Mouse (Mus musculus) midbrain, postnatal 0 days (tissue): ENCODE measurements at regions not wholly inside any gene's neighbourhood (a gene's known extent, or its start where the extent isn't known, plus 50 kb on each side); places are given as distances from the start of the nearest gene placed in this dataset.

Experiments
- ATAC-seq: fragments of 200-750 bp; cut with Nextera tagmentation; 2 replicates; pipeline ENCODE4 v1.8.0; 2017; ENCODE audit warnings: moderate number of reproducible peaks, mild to moderate bottlenecking, moderate TSS enrichment, moderate library complexity; ENCODE audit not compliant: low FRiP score
- DNase-seq: peaks from one replicate; pipeline ENCODE4 v3.0.0-alpha.2; 2015; ENCODE audit warnings: low spot score
- H3K27ac ChIP-seq: fragments of 300-500 bp; sonication (generic); 2 replicates; pipeline ENCODE4 v1.5.1; 2014; ENCODE audit warnings: low read depth, mild to moderate bottlenecking, low read length, mixed read lengths
- H3K27me3 ChIP-seq: fragments of 300-500 bp; sonication (generic); 2 replicates; pipeline ENCODE4 v1.6.1; 2014; ENCODE audit warnings: low read length, control low read depth, mixed read lengths; ENCODE audit not compliant: insufficient read depth
- H3K36me3 ChIP-seq: fragments of 300-500 bp; sonication (generic); 2 replicates; pipeline ENCODE4 v1.6.1; 2014; ENCODE audit warnings: low read length, control low read depth, mixed read lengths; ENCODE audit not compliant: insufficient read depth
- H3K4me1 ChIP-seq: fragments of 300-500 bp; sonication (generic); 2 replicates; pipeline ENCODE4 v1.6.1; 2014; ENCODE audit warnings: mild to moderate bottlenecking, control low read depth, antibody characterized with exemption, low read length, mixed read lengths; ENCODE audit not compliant: insufficient read depth
- H3K4me2 ChIP-seq: fragments of 300-500 bp; sonication (generic); 2 replicates; pipeline ENCODE4 v1.6.1; 2014; ENCODE audit warnings: low read depth, mild to moderate bottlenecking, low read length, mixed read lengths; ENCODE audit not compliant: poor library complexity, severe bottlenecking
- H3K4me3 ChIP-seq: fragments of 300-500 bp; sonication (generic); 2 replicates; pipeline ENCODE4 v1.5.1; 2014; ENCODE audit warnings: low read depth, mild to moderate bottlenecking, low read length, moderate library complexity
- H3K9ac ChIP-seq: fragments of 300-500 bp; sonication (generic); replicated peaks from 2 replicates; pipeline ENCODE4 v1.6.1; 2014; ENCODE audit warnings: mild to moderate bottlenecking, low read length, moderate library complexity, mixed read lengths; ENCODE audit not compliant: poor library complexity, severe bottlenecking
- H3K9me3 ChIP-seq: fragments of 300-500 bp; sonication (generic); 2 replicates; pipeline ENCODE4 v1.6.1; 2016; ENCODE audit warnings: low read length, control low read depth
- CTCF ChIP-seq: IDR thresholded peaks from 2 replicates; pipeline ENCODE4 v1.5.1; 2016; ENCODE audit warnings: antibody characterized with exemption, mild to moderate bottlenecking
- WGBS: fragments of 180-500 bp; shearing (Covaris S2); extraction: QIAGEN DNeasy Blood & Tissue Kit; methylation state at CpG from one replicate; pipeline ENCODE4 v1.1.7; 2014; 5-methylcytosine and 5-hydroxymethylcytosine counted together

DNA sequence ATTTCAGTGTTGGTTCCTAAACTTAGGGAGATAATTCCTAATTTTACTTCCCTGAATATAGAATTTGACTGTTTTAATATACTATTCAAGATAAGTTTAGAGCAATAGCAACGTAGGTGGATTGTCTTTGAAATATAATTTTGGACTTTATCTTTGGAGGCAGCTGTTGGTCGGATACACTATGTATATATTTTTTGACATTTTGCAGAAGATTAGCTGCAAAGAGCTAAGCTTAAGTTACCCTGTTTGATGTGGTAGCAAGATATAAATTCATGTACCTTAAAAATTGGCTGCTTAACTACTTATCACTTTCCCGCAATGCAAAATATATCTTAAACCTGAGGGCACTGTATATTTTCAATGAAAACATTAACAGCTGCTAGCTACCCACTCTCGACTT, 1375.3 kb downstream of the Hace1 start:
- no peak for ATAC-seq
- Histone ChIP-seq H3K9me3 (no peaks in the 10 kb centered on the region), H3K4me3 (no peak overlapping the region), H3K4me2 (no peak overlapping the region), H3K4me1 (no peaks in the 10 kb centered on the region), H3K27me3 (no peaks in the 10 kb centered on the region), H3K36me3 (no peaks in the 10 kb centered on the region), H3K9ac (no peak overlapping the region), H3K27ac (no peak overlapping the region)
- no peak for DNase-seq
- TF ChIP-seq CTCF, result no peak
- WGBS, result 78% methylated on average over 4 of the region's 4 CpGs

DNA sequence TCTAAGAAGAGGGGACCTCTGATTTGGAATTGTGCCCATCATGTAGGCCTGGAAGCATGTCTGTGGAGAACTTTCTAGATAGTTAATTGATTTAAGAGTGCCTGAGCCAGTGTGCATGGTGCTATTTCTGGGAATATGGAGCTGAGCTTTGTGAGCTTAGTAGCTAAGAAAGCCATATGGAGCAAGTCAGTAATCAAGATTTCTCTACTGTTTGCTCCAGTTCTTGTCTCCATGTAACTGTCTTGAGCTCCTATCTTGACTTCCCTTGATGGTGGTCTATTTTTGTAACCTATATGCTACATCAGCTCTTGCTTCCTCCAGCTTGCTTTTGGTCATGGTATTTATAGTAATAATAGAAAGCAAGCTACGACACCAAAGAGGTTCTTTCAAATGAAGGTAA, 1377.1 kb downstream of the Hace1 start:
- no peak overlapping the region for H3K4me2 ChIP-seq
- H3K4me3 ChIP-seq, result no peak overlapping the region
- TF ChIP-seq CTCF, result no peak
- no peaks in the 10 kb centered on the region for H3K4me1 ChIP-seq
- 78% methylated on average over 1 of the region's 1 CpGs for WGBS
- ATAC-seq, result no peak
- H3K27ac ChIP-seq, result no peak overlapping the region
- no peaks in the 10 kb centered on the region for H3K9me3 ChIP-seq
- H3K36me3 ChIP-seq, result no peaks in the 10 kb centered on the region
- H3K9ac ChIP-seq, result no peak overlapping the region
- no peak for DNase-seq
- no peaks in the 10 kb centered on the region for H3K27me3 ChIP-seq

DNA sequence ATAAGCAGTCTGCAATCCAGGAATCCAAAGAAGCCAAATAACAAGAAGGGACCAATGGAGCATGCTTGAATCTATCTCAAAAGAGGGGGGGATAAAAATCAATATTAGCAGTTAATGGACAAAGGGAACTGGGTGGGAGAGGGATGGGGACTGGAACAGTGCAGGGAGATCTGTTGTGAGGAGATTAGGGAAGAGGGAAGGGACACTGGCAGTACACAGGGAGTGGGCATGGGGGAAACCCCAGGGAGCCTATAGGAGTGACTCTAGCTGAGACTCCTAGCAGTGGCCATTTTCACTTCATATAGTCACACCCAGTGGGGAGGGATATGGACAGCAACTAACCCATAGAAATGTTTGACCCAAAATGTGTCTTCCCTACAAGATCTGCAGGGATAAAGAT, 1402.8 kb downstream of the Hace1 start:
- no peak for ATAC-seq
- Histone ChIP-seq H3K4me2 (no peak overlapping the region), H3K36me3 (no peaks in the 10 kb centered on the region), H3K27me3 (no peaks in the 10 kb centered on the region), H3K9me3 (no peaks in the 10 kb centered on the region), H3K9ac (no peak overlapping the region), H3K4me1 (no peaks in the 10 kb centered on the region), H3K4me3 (no peak overlapping the region), H3K27ac (no peak overlapping the region)
- no peak for TF ChIP-seq CTCF
- DNase-seq, result no peak

DNA sequence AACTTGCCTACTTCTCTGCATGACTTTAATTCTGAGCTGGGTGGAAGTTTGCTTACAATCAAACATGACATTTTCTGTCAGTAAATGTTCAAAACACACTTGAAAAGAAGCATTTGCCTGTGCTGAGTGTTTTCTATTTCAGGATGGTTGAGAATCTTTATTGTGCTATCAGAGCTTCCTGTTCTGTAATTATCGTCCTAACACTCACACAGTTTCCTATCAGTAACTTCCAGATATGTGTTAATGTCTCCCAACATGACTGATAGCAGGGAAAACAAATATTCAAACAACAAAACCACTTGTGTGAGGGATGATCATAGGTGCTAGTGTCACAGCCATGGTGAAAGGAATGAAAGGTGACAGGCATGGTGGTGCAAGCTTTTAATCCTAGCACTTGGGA, 1422.1 kb downstream of the Hace1 start:
- H3K4me1 ChIP-seq, result no peaks in the 10 kb centered on the region
- no peaks in the 10 kb centered on the region for H3K36me3 ChIP-seq
- no peak overlapping the region for H3K27ac ChIP-seq
- no peak overlapping the region for H3K4me3 ChIP-seq
- WGBS, result 88% methylated on average over 1 of the region's 1 CpGs
- DNase-seq (no peak), ATAC-seq (no peak)
- no peak for TF ChIP-seq CTCF
- H3K4me2 ChIP-seq, result no peak overlapping the region
- H3K27me3 ChIP-seq, result no peaks in the 10 kb centered on the region
- H3K9ac ChIP-seq, result no peak overlapping the region
- no peaks in the 10 kb centered on the region for H3K9me3 ChIP-seq

DNA sequence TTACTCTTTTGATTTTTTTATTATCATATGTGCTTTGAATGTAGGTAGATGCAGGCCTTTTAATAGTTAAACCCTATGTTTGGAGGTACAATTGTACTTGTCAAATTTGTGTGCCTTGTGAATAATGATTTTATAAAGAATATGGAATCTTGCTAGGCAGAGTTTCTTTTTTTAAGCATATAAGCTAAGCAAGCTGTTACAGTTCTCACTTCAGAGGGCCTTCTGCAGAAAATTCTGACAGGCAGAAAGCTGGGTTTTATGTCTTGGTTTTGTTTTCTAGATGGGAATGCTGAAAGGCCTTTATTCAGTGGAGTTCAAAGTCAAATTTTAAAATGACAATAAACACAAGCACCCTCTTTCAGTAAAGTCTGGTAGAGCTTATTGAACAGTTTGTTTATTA, 1451.1 kb downstream of the Hace1 start:
- Histone ChIP-seq H3K27ac (no peak overlapping the region), H3K4me3 (no peak overlapping the region), H3K9me3 (no peaks in the 10 kb centered on the region), H3K4me1 (no peaks in the 10 kb centered on the region), H3K9ac (no peak overlapping the region), H3K27me3 (no peaks in the 10 kb centered on the region), H3K4me2 (no peak overlapping the region), H3K36me3 (no peaks in the 10 kb centered on the region)
- TF ChIP-seq CTCF, result no peak
- no peak for DNase-seq
- ATAC-seq, result no peak

DNA sequence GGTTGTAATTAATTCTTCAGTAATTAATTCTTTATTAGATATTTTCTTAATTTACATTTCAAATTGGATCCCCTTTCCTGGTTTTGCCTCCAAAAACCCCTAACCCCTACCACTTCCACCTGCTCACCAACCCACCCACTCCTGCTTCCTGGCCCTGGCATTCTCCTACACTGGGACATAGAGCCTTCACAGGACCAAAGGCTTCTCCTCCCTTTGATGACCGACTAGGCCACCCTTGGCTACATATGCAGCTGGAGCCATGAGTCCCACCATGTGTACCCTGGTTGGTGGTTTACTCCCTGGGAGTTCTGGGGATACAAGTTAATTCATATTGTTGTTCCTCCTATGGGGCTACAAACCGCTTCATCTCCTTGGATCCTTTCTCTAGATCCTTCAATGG, 1477.0 kb downstream of the Hace1 start:
- no peak for DNase-seq
- Histone ChIP-seq H3K36me3 (no peaks in the 10 kb centered on the region), H3K4me1 (no peaks in the 10 kb centered on the region), H3K9ac (no peak overlapping the region), H3K9me3 (no peaks in the 10 kb centered on the region), H3K4me3 (no peak overlapping the region), H3K4me2 (no peak overlapping the region), H3K27me3 (no peaks in the 10 kb centered on the region), H3K27ac (no peak overlapping the region)
- no peak for TF ChIP-seq CTCF
- 91% methylated on average over 2 of the region's 2 CpGs for WGBS
- no peak for ATAC-seq

DNA sequence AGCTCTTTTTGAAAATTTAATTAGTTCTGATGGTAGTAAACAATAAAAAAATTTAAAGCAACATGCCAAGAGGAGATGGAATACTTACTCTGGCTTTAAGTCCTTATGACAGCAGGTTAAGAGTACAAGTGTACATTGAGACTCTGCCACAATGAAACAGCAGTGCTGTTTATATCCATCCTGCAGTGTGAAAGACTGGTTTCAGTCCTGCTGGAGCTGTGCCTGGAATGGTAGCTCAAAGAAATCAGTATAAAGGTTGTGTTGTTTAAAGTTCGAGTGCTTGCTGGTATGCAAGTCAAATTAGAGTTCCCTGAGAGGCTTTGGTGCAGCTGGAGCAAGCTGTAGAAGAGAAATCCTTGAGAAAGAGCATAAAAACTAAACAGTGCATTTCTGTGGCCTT, 1524.9 kb downstream of the Hace1 start:
- DNase-seq (peak; percentile 61), ATAC-seq (no peak)
- no peak overlapping the region for H3K4me2 ChIP-seq
- WGBS, result 20% methylated on average over 1 of the region's 1 CpGs
- TF ChIP-seq CTCF, result no peak
- H3K36me3 ChIP-seq, result no peaks in the 10 kb centered on the region
- H3K27ac ChIP-seq, result no peak overlapping the region
- no peaks in the 10 kb centered on the region for H3K27me3 ChIP-seq
- no peak overlapping the region for H3K9ac ChIP-seq
- no peaks in the 10 kb centered on the region for H3K4me1 ChIP-seq
- H3K9me3 ChIP-seq, result no peaks in the 10 kb centered on the region
- no peak overlapping the region for H3K4me3 ChIP-seq
